Mouse (Mus musculus) MEL-GATA-1-ER (cell line): ENCODE results near the gene Tnfrsf25.

Experiments
- DNase-seq: peaks from one replicate; pipeline ENCODE4 v3.0.0-alpha.2; 2012; ENCODE audit warnings: low read depth; ENCODE audit errors: extremely low read depth

The Tnfrsf25 gene

DNA sequence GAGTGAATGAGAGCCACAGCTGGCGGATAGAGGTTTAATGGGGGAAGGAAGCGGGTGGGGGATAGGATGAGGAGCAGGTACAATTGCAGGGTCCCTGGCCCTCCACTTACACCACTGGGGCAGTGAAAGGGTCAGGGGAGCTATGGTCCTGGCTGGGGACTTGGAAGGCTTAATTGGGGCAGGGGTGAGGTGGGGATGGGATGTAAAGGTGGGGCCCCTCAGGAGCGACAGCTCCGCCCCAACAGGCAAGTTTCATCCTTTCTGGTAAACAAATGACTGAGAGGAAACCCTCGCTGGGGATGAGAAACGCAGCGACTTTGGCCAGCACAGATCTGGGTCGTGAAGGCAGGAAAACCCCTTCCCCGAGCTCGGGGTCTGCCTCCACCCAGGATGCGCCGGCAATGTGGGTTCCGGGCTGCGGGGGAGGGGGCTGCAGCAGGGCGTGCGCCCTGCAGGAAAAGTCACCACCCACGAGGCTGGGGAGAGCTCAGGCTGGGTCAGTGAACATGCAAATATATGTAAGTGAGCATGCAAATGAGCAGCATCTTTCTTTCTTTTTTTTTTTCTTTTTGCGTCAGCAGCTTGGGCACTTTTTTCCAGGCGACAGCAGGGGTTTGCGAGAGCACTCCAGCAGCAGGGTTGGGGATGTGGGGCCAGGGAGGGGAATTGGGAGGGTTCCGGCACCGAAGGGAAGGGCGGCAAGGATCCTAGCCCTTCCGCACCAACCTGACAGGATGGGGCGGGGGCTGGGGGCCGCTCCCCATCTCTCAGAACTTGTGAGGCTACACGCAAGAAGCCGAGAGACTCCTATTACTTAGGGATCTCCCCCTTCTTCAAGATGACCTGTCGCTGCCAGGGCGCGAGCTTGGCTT lies 4.8 kb downstream of the Tnfrsf25 start:
- no peak for DNase-seq

DNA sequence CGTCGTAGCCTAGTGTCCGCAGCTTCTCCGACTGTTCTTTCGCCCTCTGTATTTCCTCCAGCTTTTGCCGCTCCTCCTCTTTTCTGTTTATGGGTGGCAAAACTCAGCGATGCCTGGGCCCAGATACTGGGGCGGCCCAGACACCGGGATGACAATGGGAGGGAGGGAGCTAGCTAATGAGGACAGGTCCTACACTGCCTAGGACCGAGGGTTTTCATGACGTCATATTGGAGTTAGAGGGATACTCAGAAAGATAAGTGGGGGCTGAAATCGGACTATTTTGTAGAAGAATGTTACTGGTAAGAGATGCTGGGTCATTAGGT lies 5.4 kb downstream of the Tnfrsf25 start:
- no peak for DNase-seq

DNA sequence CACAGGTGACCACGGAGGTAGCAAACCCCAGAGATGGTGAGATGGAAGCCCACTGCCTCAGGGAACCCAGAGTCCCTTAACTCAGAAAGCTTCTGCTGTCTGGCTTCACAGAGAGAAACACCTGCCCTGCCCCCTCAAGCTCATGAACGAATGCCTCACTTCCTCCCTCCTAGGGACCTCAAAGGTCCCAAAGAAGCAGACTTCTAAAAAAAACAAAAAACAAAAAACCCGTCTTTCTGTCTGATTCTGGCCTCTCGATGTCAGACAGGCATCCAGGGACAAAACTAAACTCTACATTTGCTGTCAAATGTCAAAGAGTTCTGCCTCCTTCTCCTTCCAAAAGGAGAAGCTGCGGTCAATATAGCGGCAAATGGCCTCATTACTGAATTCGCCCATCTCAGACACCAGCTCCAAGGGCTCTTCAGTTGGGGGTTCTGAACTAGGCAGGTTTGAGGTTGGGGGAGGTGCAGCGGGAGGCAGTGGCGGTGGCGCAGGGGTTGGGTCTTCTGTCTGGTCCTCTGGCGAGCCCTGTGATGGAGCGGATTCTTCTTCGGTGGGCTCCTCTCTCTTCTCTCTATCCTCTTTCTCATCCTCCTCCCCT lies 8.7 kb downstream of the Tnfrsf25 start:
- DNase-seq, result no peak

DNA sequence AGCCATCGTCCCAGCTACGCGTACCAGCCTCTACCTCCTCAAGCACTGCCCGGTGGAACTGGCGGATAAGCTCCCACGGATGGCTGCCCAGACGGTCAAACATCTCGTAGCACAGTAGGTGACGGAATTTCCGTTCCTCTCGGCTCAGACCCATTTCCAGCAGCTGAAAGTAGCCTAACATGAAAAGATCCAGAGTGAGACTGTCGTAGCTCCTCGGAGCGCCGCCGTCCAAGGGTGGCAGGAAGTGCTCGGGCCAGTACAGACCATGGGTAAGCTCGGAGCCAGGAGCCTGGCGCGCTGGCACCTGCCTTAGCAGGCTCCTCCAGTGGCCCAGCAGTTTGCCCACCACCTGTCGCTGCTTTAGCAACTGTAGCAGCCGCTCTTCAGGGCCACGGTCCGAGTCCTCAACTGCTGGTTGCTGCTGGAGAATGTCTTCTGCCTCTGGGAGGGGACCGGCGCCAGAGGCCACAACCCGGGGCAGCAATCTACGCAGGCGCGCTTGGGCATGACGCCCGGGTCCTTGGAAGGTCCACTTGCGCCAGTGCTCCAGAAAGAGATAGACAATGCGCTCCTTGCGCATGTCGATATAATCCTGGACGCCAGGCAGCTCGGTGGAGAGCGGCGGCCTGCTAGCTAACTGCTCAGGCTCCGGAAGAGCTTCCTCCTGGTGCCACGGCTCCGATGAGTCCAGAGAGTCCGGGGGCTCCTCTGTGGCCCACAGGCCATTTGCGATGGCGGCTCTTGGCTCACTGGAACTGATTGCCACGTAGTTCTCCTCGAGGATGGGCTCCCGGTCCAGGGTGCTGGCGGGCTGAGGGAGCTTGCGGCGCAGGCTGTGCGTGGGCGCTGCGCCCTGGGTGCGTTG lies 9.7 kb downstream of the Tnfrsf25 start:
- no peak for DNase-seq

DNA sequence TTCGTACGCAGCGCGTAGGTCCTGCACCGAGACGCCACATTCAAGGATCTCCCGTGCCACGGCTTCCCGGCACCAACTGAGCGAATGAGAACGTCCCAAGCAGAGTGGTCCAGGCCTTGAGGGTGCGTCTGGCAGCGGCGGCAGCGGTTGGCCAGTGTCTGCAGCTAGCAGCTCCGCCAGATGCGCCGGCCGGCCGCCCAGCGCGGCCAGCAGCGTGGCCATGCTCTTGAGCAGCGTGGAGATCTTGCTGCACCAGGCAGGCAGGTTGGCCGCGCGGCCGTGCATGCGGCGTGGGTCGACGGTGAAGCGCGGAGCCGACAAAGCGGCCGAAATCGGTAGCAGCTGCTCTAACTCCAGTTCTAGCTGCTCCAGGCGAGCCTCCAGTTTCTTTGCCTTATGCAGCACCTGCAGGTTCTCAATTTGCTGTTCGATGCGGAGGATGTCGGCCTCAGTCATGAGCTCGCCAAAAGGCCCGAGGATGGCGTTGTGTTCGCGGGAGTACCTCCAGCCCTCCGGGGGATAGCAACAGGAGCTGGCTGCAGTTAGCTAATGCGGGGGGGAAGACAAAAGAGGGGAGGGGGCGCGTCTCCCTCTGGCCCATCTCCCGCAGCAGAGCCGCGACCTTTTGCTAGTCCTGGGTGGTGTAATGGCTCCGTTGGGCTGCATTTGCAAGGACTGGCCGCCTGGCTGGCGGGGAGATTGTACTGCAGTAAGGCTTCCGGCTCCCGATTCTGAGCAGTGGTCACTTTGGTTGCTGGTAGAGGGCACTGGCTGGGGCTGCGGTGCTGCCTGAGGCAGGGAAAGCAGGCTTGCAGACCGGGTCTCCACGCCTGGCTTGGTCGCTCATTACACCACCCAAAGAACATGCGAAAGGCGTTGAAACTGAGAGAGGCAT lies 10.5 kb downstream of the Tnfrsf25 start:
- no peak for DNase-seq

DNA sequence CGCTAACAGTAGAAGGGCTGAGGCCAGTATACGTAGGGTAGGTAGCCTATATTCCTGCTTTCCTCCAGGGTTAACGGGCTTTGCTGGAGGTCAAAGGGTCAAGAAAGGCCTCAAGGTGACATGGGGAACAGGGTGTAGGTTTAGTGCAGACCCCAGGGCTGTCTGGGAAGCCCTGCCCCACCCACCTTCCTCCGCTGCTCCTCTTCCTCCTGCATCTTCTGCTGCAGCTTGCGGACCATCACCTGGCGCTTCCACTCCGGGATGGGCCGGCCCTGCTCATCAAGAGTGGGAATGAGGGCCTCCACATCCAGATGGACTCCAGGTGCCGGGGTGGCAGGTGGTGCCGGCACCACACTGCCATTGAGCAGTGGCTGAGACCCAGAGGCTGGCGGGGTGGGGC lies 12.2 kb downstream of the Tnfrsf25 start:
- no peak for DNase-seq

DNA sequence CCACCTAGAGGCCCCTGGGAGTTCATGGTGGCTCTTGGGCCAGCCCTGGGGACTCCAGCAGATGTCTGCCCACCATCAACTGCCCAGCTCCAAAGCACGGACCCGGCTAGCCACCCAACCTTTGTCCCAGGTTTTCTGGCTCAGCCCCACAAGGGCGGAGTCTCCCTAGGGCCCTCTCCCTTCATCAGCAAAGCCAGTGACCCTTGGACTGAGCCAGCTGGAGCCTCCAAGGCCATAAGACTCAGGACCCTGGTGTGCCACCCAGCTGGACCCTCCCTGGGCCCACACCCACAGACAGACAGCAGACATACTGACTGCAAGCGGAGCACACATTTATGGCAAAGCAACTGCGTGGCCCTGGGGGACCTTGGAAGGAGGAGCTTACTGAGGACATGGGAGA lies 13.1 kb downstream of the Tnfrsf25 start:
- no peak for DNase-seq

DNA sequence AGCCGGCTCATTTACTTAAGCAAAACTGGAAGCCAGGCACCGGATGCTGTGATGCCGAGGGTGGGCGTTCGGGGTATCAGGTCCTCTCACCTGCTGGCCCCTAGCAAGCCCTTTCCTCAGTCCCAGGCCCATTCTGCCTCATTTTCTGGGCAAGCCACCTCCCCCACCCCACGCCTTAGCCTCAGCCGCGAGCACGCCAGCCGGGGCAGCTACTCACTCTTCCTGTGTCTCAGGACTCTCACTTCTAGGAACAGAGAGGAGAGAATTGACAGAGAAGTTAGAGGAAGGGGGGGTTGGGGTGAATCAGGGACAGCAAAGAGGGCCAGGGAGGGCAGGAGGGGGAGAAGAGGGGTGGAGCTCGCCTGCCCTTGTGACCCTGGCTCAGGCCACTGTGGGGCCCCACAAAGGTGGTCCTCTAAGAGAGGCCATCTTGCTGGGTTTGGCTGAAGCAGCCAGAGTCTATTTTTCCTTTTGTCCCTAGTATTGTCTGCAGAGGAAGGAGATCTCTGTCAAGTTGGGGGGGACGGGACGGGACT lies 13.7 kb downstream of the Tnfrsf25 start:
- no peak for DNase-seq

DNA sequence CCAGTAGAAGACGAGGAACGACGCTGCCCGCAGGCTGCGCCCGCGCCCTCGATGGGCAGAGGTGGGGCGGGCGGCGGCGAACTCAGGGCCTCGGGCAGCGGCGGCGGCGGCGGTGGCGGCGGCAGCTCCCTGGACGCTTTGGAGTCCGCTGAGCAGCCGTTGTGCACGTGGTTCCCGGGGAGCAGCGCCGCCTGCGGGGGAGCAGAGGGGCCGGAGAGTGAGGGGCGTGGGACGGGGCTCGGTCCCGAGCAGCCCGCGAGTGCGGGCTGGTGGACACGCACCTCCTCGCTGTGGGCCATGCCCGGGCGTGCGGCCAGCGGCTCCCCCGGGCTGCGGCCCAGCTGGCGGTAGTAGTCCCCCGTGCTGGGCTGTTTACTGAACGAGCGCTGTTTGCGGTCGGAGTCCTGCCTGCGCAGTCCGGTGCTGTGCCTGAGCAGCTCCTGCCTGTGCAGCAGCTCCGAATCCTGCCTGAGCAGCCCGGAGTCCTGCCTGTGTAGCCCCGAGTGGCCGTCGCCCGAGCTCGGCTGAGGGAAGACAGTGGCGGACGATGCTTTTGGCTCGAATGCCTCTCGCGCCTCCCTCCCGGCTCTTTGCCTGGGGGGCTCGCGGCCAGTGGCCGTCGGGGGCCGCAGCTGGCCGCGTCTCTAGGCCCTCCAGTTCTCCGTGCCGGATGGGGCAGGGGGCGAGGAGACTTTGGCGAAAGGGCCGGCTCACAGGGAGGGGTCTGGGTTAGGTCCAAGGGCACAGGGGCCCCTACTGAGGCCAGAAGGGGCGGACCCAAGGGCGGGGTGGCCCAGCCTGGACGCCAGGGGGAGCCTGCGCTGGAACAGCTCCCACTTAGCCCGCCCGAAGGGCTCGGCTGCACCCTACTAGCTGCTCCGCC lies 15.3 kb downstream of the Tnfrsf25 start:
- DNase-seq, result no peak

DNA sequence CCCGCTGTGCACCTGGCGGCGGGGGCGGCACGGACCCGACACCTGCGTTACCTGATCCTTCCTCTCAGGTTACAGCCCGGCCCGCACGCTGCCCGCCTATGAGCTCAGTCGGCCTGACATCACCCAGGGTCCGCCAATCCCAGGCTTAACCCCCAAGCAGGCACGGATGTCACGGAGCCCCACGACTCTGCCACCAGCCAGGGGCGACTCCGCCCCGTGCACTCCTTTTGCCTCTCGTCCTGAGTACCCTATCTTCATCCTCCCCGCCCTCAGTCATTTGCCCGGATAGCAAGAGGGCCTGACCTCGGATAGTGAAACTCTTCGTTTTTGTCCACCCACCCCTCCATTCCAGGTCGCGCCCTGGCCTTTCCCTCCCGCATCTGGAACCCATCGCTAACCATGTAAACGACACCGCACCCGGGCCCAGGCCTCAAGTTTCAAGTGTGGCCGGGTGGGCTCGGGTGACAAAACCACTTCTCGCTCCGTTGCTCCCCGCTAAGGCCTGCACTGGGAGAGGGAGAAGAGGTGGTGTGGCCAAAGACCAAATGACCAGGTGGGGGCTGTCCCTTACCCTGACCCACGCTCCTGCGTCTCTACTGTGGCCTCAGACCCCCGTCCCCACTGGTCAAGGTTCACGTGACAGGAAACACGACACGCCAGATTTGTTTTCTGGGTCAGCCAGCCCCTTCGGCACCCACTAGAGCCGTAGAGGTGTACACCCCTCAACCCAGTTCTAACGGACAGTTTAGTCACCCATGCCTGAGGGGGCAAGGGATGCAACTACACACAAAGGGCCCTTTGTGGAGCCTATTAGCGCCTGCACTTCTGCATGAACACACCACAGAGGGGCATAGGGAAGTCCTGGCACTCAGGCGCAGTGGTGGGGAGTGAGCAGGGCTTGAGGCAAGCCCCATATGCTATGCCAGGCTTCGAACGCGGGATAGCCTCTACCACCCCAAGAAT lies 16.4 kb downstream of the Tnfrsf25 start:
- no peak for DNase-seq

DNA sequence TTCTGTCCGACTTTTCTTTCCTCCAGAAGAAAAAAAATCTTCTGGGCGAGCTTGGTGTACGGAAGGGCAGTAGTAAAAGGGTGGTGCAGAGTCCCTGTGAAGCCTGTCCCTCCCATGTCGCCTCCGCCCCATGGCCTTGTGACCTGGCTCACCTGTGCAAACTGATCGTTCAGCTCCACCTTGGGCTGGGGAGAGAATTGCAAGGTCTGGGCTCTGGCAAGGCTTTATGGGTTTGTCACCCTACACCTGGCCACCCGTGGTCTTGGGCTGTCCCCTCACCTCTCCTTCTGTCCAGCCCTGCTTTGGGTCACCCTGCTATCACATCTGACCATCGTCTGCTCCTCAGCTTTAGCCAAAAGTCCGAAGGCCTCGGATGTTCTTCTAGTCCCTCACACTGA lies 17.0 kb downstream of the Tnfrsf25 start:
- no peak for DNase-seq

DNA sequence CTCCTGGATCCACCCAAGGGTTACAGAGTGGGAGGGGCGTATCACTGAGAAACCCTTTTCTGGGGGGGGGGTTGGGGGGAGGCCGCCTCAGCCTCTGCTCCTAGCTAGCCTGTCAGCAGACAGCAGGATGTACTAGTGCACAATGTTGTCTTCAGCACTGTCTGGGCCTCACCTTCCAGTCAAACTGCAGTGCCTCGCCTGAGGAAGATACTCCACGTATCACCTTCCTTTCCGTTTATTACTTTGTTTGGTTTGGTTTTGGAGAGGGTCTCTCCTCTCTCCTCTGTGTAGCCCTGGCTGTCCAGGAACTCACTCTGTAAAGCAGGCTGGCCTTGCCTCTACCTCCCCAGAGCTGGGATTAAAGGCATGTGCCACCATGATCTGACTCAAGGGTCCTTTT lies 17.5 kb downstream of the Tnfrsf25 start:
- no peak for DNase-seq

DNA sequence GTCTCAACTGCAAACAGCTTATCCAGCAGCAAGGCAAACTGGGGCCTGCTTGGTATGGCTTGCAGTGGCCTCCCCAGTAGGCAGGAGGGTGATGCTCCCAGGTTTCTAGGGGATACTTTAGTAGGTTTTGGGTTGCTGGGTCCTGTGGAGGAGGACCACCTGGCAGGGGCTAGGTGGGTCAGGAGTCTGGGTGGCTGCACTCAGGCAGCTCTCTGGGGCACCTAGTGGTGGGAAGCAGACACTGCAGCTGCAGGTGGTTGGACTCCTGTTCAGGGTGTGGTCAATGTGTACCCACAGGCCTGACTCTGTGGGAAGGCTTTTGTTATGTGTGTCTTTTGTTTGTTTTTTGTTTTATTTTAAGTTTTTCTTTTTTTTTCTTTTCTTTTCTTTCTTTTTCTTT lies 18.8 kb downstream of the Tnfrsf25 start:
- no peak for DNase-seq

DNA sequence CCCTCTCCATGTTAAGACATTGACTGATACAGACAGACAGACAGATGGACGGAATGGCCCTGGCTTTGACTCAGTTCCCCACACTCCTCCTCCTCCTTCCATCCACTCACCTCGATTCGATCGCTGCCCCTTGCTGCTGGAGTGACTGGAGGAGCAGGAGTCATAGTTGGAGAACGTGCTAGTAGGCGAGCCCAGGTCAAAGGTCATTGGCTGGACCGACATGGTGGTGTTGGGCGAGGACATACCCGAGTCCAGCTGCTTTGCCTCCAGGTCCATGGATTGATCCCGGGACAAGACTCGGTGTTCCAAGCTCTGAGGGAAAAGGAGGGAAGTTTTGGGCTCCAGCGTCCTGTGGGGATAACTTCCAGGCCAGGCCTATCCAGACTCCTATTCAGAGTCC lies 19.6 kb downstream of the Tnfrsf25 start:
- no peak for DNase-seq

DNA sequence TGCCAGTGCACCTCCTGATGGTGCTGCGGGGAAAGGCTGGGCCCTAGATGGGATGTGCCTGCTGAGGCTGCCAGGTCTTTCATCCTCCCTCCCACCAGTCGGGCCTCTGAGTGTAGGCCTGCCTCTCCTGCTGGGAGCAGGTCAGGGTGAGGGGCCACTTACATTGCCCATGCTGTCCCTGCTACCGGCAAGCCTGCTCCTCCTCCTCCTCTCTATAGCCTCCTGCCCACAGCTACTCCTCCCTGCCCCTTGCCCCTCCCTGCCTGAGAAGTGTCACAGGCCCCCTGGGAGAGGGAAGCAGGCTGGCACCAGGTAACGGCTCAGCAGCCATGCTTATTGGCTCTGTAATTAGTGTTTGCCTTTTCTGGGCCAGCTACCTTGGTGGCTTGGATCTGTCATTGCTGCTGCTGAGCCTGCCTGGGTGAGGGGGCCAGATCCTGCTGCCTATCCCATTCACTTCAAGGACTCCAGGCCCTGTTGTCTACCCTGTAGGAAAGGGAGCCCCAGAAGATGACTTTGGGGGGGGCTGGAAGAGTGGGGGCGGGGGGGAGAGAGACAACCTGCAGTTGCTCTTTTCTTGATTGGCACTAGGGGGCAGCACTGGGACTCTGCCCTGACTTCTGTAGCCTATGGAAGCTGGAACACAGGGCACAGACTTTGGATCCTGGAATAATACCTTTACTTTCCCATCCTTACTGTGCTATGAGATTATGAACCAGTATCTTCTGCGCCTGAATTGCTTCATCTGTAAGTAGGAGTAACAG lies 20.6 kb downstream of the Tnfrsf25 start:
- DNase-seq, result no peak

DNA sequence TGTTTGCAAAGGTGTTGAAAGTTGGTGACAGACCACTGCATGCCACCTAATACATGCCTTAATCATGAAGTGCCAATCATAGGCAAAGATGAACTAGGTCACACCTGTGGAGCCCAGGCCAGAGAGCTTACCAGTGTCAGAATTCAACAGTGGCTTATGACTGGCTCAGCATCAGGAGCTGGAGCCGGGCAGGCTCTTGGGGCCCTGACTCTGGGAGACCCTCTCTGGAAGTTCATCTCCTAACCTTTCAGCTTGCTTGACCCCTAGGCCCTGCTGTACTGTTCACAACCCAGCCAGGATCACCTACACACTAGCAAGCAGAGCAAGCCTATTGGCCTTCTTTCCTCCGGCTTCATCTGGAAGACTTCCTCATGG lies 21.1 kb downstream of the Tnfrsf25 start:
- no peak for DNase-seq

DNA sequence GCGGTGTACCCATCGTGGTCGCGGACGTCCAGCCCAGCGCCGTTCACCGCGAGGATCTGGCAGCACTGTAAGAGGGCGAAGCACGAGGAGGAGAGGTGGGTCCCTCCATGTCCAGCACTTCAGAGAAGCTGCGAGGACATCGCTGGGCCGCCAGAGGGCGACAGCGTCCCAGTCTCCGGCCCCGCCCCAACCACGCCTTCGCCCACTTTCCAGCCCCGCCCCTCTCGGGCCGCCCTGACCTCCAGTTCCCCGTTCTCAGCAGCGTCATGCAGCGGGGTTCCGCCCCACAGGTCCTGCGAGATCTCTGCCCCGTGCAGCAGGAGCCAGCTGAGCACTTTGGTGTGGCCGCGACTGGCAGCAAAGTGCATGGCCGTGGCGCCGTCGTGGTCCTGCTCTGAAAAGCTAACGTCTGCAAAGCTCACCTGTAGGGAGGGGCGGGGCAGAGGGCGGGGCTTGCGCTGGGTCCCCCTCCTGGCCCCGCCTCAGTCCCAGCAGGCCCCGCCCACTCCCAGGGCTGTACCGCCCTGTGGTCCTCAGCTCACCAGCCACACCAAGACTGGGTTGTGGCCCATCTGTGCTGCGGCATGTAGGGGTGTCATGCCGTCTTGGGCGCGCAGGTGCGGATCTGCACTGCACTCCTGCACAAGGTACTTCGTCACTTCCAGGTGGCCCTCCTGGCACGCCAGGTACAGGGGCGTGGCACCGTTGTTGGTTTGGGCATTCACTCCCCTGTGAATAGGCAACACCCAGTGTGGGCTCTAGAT lies 22.9 kb downstream of the Tnfrsf25 start:
- DNase-seq, result peak; percentile 44
